Mouse (Mus musculus) adrenal gland, postnatal 36 days (tissue): ENCODE measurements around the gene Mab21l1. TPM values are rescaled to one million over a fixed set of nuclear protein-coding genes. Genes with fewer than 3 reads are reported as not detected.

Source experiments
- DNase-seq, 2 experiments: peaks; one replicate each; pipeline ENCODE4 v3.0.0; 2021; ENCODE audit warnings: mixed read lengths in 1 of 2
- long read RNA-seq, 2 experiments: library from polyadenylated mRNA; stranded (forward); transcript quantifications; one replicate each; pipeline ENCODE4 v2.0.0; 2021; ENCODE audit warnings: borderline sequencing depth in 2 of 2
- total RNA-seq, 2 experiments: library from RNA; stranded (reverse); gene quantifications; 2 replicates each; pipeline ENCODE4 v1.2.3; 2021

Mab21l1 gene
- 1 to 10 TPM; 1.1 TPM for total RNA-seq
- long read RNA-seq, experiment 1, partial matches to known transcripts = 0 of 2 reads
- long read RNA-seq, experiment 1, other reads (novel, unspliced or antisense) = 0 of 2 reads
- long read RNA-seq, experiment 2, partial matches to known transcripts = 0 of 2 reads
- long read RNA-seq, experiment 2, other reads (novel, unspliced or antisense) = 0 of 2 reads

- peak; percentile 10 to 11 for DNase-seq
These were observed at the start of gene Mab21l1 for GRCm38 (mm10) chr3:55782056-55782687. Gene Mab21l1, plus strand, starts transcription at chr3:55782510.

- no peak for DNase-seq
These were observed 48.6 kb upstream of the Mab21l1 start for GRCm38 (mm10) chr3:55733665-55734064.

GRCm38 (mm10) chr3:55741428-55741827, 40.9 kb upstream of the Mab21l1 start:
- no peak for DNase-seq

- no peak for DNase-seq
These were observed 40.1 kb upstream of the Mab21l1 start for GRCm38 (mm10) chr3:55742218-55742617.

- DNase-seq = no peak
These were observed 39.7 kb upstream of the Mab21l1 start for GRCm38 (mm10) chr3:55742654-55743053.

GRCm38 (mm10) chr3:55743885-55744284, 38.4 kb upstream of the Mab21l1 start:
- DNase-seq = no peak

GRCm38 (mm10) chr3:55750445-55751065, 31.8 kb upstream of the Mab21l1 start:
- DNase-seq = no peak

- DNase-seq = no peak
These were observed 30.9 kb upstream of the Mab21l1 start for GRCm38 (mm10) chr3:55751363-55751762.

GRCm38 (mm10) chr3:55752558-55752957, 29.8 kb upstream of the Mab21l1 start:
- no peak for DNase-seq

- no peak for DNase-seq
These were observed 28.4 kb upstream of the Mab21l1 start for GRCm38 (mm10) chr3:55753872-55754271.

GRCm38 (mm10) chr3:55754981-55755608, 27.2 kb upstream of the Mab21l1 start:
- DNase-seq = no peak

GRCm38 (mm10) chr3:55755805-55756601, 26.3 kb upstream of the Mab21l1 start:
- DNase-seq = no peak

- no peak for DNase-seq
These were observed 25.6 kb upstream of the Mab21l1 start for GRCm38 (mm10) chr3:55756602-55757190.

- no peak for DNase-seq
These were observed 24.0 kb upstream of the Mab21l1 start for GRCm38 (mm10) chr3:55758297-55758696.

- DNase-seq = no peak
These were observed 18.7 kb upstream of the Mab21l1 start for GRCm38 (mm10) chr3:55763591-55763990.

- no peak for DNase-seq
These were observed 13.7 kb upstream of the Mab21l1 start for GRCm38 (mm10) chr3:55768654-55769053.

GRCm38 (mm10) chr3:55769308-55769707, 13.0 kb upstream of the Mab21l1 start:
- DNase-seq = no peak

- DNase-seq = no peak
These were observed 8.1 kb upstream of the Mab21l1 start for GRCm38 (mm10) chr3:55774203-55774602.

- DNase-seq = no peak
These were observed 7.1 kb upstream of the Mab21l1 start for GRCm38 (mm10) chr3:55775245-55775644.

- no peak for DNase-seq
These were observed 6.6 kb upstream of the Mab21l1 start for GRCm38 (mm10) chr3:55775753-55776152.

GRCm38 (mm10) chr3:55777501-55777900, 4.8 kb upstream of the Mab21l1 start:
- no peak for DNase-seq
